Mouse (Mus musculus) liver (tissue): ENCODE data around the gene Mymk.
A peak's percentile ranks its signal among the peaks of the same experiment; 100 is the strongest.

ENCODE experiments used
- DNase-seq: peaks from one replicate; pipeline ENCODE4 v3.0.0-alpha.2; 2020; ENCODE audit warnings: mixed read lengths

The Mymk gene

DNA sequence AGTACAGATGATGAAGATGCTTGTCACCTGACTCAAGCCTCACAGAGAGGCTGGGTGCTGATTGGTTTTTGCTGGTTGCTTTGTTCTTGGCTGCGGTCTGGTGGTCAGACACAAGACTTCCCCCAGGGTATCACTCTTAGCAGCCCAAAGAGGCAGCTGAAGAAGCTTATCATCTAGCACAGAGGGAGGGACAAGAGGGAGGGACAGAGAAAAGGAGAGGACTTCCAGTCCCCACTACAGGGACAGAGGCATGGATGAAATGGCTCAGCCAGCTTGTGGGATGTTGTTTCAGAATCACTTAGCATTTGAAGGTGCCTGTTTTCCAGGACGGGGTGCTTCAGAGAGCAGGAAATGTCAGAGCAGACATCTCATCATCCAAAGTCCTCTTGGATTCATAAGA lies 6.3 kb upstream of the Mymk start:
- no peak for DNase-seq

DNA sequence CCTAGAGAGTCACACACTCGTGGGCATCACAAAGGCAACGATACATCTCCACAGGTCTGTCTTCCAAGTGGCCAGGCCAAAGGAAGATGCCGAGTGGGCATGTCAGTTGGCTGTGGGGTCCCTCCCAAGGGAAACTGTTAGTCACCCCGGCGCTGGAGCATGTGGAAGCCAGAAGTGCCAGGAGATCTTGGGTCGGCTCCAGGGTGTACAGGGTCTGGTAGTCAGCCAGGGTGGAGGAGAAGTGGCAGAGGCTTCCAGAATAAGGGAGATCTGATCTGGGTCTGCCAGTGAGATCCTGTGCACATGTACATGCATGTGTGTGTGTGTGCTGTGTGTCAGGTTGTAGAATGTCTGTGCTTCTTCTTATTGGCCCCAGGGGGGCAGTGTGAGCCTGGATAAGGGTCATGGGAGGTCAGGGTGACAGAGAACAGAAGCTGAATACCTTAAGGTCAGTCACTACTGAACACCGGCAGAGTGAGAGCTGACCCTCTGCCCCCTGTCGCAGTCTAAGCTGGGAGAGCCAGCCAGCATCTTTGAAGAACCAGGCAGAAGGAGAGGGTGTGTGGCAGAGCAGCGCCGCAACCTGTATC lies 5.8 kb upstream of the Mymk start:
- no peak for DNase-seq

DNA sequence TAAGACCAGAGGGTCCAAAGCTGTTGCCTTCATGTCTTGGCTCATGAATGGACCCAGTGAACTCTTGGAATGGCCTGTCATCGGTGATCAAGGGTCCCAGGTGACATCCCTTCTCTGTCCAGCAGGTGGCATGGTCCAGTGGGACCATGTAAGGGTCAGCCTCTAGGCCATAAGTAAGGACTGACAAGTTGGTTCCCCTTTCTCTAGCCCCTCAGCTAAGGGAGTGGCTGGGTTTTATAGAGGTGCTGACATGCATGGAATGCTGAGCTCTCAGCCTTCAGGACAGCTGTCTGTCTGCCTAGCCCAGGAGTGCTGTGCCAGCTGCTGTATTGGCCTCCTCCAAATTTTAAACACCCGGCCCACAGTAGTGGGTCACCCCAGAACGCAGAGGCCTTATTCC lies 3.5 kb upstream of the Mymk start:
- DNase-seq: peak; percentile 28

DNA sequence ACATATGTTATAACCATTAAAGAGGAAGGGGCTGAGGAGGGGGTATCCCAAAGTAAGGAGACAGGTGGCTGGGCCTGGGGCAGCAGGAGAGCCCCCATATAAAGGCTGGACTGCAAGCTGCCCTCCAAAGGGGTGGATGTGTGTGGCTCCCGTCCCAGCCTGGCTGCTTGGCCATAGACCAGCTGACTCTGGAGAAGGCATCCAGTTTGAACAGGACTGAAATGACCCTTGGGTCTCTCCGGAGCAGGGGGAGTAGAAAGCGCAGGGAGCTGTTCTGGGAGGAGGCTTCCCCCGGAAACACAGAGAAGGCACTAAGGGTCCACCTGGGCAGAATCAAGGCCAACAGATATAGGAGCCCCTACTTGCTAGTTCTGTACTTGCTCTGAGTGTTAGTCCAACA lies 2.8 kb upstream of the Mymk start:
- no peak for DNase-seq

DNA sequence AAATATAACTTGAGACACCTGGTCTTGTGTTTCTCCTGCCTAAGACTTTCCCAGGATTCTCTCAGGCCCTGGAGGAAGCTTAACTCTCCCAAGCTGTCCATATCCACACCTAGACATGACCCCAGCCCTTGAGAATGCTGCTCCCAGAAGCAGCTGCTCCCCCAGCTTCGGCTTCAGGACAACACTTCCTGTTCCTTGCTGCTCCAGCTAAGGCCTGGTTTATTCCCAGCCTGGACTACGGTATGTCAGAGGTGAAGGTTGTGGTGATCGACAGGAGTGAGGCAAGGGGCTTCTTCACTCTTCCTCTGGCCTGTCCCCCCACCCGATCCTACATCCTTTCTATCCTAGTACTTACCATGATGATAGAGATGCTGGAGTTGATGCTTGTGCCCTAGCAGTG lies 1.4 kb upstream of the Mymk start:
- no peak for DNase-seq

DNA sequence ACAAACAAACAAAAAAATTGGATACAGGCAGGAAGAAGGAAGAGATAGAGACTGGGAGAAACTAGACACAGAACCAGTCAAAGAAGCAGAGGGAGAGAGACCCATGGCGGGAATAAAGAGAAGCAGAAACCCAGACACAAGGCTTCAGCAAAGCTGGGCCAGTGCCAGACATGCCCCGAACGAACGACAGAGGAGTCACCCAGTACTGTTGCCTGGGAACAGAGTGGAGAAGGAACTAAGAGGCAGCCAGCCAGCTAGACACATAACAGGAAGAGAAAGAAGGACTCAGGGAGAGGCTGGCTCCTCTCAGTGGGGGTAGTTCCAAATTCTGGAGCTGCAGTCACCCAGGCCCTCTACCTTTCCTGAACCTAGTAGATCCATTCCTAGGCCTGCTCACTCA lies 842 bp downstream of the Mymk start:
- DNase-seq: peak; percentile 35

DNA sequence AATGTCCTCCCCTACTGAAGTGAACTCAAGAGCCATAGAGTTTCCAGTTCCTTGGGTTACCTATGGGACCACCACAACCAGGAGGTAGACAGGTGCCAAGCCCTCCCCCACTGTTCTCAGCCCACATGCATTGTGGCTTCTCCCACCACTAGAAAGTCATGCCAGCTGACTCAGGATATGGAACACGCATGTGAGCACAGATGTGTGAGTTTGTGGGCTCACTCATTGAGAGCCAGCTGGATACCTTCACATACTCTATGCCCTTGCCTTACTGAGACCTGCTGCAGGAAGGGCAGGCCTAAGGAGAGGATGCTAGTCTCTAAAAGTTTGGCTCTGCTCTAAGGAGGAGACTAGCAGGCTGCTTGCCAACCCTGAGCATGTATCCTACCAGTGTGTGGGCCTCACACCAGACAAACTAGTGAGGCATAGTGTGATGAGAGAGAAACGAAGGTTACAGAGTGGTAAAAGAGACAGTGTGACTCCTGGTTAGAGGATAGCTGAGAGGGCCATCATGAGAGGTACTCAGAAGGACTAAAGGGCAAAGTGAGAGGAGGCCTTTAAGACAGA lies 1.6 kb downstream of the Mymk start:
- no peak for DNase-seq

DNA sequence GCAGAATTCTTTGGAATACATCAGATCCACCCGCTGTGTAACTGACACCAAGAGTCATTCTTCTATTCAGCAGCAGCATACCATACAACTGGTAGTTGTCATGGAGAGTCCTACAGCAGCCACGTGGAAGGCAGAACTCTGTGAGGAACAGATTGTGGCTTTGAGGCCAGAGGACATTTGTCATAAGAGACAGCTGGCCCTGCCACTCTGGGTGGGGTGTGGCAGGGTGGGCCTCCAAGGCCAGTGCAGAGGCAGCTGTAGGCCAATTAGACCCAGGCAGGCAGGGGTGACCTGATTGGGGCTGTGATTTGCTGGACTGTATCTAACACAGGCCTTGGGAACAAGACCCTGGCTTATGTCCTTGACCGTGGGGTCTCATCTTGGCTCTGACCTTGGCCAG lies 2.3 kb downstream of the Mymk start:
- DNase-seq: no peak

DNA sequence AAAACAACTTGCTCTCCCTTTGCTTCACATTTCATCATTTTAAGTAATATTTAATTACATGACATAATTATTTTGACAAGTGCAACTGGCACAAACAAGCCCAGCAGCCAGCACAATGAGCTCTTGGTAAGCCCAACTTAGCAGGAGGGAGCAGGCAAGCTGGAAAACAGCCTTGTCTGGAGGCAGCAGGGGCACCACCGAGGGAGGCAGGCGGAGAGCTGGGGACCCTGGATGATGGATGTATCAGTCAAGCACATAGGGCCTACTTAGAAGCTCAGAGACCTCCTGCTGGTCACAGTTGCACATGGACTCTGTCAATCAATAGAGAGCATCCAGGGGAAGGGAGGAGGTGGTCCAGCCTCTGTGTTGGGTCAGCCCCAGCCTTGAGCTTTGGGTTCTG lies 4.0 kb downstream of the Mymk start:
- no peak for DNase-seq

DNA sequence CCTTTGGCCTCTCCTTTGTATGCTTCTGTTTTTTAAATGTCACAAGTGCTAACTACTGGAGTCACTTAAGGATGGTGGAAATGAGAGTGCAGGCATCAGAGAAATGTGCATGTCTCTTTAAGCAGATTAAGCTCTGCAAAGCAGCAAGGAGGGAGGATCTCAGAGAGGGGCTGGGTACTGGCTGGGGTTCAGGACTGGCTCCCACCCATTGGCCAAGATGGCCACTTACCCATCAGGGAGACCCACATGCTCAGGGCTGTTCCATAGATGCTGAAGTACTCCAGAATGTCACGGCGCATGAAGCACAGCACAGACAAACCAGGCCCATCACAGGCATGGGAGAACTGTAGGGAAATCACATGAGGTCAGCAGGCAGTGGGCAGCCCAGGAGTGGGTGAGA lies 4.9 kb downstream of the Mymk start:
- no peak for DNase-seq

DNA sequence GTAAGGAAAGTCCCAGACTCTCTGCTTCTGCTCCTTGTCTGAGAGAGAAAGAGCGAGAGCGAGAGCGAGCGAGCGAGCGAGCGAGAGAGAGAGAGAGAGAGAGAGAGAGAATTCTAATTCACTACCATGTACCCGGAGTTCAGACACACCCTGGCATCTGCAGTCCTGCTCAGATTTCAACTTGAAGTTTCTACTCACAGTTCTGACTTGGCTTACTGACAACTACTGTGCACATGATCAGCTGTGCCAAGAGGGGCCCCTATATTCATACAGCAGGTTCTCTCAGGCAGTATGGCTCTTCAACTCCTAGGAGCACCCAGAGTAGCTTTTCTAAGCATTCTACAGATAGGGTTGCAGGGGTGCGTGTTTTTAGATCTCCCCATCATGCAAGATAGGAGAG lies 12.8 kb downstream of the Mymk start:
- no peak for DNase-seq

DNA sequence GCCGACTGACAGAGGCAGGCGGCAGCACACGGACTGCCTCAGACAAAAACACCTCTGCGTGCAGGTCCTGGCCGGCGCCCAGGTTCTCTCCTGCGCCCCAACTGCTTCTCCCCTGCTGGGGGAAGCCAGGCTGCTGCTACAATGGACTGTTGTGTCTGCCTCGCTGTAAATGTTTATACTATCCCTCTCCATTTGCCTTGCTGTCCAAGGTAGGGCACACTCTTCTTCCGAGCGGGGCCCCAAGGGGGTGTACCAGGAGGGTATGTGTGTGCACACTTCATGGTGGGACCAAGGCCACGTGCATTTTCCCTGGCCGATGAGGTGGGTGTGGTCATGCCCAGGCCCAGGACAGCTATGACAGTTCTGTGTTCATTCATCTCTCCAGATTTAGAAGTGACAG lies 13.2 kb downstream of the Mymk start:
- DNase-seq: no peak

DNA sequence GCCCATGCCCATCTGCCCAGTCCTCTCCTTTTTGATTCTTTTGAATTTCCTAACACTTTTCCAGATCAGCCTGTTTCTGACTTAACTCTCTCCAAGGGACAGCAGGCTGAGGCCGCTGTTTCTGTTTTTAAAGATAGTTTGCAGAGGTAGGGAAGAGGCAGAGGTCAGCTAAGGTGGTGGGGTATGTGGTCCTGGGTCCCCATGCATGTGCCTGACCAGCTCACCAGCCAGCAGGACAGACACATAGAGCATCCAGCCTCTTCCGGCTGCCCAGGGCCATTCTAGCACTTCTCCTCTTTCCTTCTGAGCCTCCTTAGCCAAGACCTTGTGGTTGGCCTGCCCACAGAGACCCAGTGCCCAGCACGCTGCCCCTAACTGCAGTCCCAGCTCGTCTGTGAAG lies 13.7 kb downstream of the Mymk start:
- no peak for DNase-seq

DNA sequence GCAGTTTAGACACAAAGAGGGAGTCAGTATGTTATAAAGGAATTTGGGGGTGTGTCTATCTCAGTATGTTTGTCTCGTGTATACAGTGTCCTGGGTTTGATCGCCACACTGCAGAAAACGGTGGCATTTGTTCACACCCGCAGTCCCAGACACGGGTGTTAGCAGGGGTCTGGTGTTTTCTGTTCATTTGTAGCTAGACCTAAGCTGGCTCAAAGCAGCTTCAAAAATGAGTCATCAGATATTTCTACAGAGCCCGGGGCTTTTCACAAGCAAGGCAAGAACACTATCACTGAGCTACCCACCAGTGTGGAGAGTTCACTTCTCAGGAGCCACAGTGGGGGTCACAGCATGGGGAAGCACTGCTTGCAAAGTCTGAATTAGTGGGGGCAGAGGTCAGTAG lies 22.6 kb downstream of the Mymk start:
- no peak for DNase-seq

DNA sequence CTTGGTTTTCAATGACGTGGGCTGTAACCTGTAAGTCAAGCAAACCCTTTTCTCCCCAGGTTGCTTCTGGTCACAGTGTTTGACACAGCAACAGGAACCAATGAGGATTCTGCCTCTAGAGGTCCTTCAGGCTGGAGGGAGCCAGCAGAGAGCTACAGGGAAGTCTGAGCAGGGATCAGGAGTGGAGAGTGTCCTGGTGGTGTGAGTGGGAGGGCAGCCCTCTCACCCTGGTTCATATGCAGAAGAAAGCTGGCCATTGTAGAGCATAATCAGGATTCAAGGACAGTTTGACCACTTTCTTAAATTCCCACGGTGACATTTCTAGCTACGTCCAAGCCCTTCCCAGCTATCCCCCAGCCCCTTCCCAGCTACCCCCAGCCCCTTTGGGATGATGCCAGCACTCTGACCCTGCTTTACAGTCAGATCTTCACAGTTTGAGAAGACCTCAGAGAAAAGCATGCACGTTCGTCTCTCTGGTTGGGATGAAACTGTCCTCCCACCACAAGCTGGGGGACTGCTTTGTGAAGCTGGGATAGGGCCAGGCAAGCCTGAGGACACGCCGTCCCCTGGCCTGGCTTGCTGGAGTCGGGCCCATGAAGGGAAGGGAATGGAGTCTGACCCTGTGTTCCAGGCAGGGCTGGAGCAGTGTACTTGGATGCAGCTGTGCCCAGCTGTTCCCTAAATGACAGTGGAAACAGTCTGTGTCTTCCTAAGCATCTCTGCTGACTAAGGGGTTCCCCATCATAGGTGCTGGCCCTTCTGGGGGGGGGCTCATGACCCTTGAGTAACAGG lies 25.8 kb downstream of the Mymk start:
- no peak for DNase-seq

DNA sequence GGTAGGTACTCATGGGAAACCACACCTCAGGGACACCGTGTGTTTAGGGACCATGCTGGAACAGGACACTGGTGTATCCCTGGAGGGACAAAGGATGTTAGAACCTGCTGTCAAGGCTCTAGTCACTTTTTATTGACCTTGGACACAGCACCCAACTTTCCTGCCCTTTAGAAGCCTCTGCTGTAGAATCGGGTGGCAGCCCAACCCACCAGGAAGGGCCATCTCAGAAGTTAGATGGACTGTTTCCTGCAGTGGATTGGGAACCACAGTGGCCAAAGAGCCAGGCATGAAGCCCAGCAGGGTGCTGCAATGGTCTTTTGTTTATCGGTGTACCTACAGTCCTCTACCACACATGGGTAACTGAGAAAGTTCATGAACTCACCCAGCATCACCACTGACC lies 27.3 kb downstream of the Mymk start:
- no peak for DNase-seq

DNA sequence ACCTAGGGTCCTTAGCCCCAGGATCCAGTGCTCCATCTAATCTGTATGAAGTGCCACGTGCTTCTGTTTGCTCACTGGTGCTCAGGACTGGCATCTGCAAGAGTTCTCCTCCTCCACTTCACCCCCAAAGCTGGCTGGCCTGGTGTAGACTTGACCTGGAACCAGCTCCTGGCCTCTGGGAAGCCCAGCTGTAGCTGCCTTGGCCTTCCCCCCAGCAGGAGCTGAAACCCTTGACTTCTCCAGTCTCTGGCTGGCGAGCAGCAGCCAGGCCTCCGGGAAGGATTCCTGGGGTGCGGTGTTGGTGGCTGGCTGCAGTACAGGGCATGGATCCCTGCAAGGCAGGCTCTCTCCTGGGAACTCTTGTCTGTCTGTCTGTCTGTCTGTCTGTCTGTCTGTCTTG lies 27.8 kb downstream of the Mymk start:
- DNase-seq: no peak

DNA sequence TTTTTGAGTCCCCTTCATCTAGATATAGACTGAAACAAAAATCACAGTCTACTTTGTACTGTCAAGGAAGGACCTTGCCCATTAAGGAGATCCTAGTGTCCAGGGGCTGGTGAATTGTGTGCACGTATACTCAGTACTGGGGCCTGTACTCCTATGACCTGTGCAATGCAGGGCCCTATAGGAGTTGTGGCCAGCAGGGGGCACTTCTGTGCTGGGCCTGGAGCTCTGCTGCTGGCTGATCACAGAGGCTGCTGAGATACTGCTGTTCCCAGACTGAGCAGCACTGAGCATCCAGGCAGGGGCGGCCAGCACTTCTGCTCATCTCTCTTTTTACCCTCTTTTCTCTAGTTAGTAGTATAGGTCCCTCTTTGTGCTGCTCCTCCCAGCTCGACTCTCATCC lies 28.5 kb downstream of the Mymk start:
- DNase-seq: peak; percentile 79

DNA sequence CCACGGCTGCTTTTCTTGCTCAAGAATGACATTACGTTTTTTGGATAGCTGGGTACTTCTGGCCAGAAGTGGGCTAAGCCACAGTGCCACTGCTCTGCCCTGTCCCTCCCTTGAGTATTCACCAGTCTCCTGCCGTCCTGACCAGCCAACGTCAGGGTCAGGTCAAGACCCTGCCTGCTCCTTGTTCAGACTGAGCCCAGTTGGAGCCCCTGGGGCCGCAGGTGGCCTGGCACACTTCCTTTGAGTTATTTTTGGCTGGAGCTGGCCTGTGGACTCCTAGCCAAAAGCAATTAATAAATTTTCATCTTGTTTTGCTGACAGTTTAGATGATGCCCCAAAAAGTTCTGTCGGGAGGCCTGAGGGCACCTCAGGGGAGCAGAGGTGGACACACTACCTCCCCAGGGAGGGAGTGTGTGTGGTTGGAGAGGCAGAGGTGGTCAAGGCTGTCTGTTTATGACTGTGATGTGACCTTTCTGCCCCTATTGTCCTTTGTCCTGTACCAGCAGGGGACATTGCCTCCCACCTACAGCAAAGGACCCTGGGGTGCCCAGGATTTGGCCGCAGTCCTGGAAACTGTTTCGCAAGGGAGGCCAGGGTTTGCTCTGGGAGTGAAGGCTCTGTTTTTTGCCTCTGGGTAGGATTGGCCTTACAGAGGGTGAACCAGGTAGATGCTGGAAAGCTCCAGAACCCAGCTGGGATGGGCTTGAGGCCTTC lies 29.7 kb downstream of the Mymk start:
- peak; percentile 56 for DNase-seq

DNA sequence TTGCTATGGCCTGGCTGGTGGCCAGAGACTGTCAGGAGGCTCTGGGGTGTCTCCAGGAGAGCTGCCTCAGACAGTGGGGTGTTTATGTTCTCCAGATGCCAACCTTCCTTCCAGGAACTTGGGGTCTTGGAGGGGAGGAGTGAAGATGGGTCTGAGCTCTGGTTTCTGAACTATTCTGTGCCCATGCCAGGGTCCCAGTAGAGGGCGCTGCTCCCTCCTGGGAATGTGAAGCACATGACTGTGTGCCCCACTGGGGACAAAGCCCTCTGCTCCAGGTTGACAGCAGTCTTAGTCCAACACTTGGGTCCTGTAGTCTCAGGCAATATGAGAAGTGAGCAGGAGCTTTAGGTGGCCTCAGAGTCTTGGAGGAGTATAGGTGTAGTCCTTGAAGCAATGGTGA lies 32.7 kb downstream of the Mymk start:
- peak; percentile 39 for DNase-seq

DNA sequence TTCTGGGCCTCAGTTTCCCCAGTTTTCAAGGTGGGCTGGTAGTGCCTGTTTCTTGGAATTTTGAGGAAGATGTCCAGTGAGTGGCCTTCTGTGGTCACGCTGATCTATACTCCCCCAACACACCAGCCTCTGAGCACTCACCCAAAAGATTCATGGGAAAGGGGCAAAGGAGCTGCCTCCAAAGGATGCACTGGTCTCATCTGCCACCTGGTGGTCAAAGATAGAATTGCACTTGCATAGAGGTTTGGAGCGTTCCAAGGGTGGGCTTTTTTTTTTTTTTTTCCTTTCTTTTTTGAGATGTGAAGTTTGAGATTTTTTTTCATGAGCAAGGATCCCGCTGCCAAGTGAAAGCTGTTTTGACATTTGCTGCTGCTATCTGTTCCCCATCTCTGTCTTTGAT lies 33.4 kb downstream of the Mymk start:
- DNase-seq: peak; percentile 66

DNA sequence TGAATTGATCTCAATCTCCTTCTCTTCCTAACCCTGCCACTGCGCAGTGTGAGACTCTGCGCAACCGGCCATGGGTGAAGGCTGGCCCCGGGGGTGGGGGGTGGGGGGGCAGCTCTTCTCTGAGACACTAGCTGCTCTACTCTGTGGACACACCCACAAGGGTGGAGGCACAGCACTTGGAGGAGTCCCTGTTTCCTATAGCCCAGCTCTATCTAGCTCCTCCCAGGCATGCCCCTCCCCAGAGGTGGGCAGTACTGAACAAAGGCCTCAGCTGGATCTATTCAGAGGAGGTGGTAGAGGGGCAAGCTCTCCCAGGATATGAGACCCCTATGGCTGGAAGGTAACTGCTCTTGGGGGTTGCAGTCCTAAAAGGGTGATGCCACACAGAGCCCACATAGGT lies 35.0 kb downstream of the Mymk start:
- DNase-seq: no peak

DNA sequence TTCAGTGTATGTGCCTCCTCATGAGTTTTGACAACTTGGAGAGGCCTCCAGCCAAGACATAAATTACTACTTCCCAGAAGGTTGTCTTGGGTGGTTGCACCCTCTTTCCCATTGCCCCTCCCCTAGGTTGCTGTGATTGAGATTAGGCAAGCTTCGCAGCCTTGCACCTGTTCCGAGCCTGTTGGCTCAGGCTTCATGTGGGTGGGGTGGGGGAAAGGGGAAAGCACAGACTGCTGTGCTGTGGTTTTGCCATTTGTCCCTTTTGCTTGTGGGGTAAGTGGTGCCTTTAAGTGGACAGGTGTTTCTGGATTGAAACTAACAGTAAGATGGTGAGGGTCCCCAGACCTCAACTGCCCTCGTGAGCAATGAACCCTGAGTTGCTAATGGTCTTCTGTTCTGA lies 36.0 kb downstream of the Mymk start:
- DNase-seq: no peak

DNA sequence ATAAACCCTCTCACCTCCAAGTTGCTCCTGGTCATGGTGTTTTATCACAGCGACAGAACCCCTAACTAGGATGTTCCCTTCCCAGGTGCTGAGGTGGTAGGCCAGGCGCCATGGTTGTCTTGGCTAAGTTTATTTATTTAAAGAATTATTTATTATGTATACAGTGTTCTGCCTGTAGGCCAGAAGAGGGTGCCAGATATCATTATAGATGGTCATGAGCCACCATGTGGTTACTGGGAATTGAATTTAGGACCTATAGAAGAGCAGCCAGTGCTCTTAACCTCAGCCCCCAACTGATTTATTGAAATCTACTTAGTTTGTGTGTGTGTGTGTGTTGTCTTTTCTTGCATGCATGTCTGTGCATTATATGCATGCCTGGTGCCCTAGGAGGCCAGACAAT lies 39.6 kb downstream of the Mymk start:
- no peak for DNase-seq
